Mouse (Mus musculus) forebrain, embryonic 16.5 days (tissue): Measurements from ENCODE around the gene Tbc1d1. TPM values are rescaled to one million over a fixed set of nuclear protein-coding genes. Genes with fewer than 3 reads are reported as not detected.
A peak's percentile ranks its signal among the peaks of the same experiment; 100 is the strongest.

Experiments
- ATAC-seq: fragments of 200-750 bp; cut with Nextera tagmentation; 2 replicates; pipeline ENCODE4 v1.8.0; 2017; ENCODE audit warnings: mild to moderate bottlenecking, moderate library complexity
- H3K27ac ChIP-seq: fragments of 300-500 bp; sonication (generic); 2 replicates; pipeline ENCODE4 v1.5.1; 2014; ENCODE audit warnings: low read length, control low read depth
- H3K27me3 ChIP-seq: fragments of 300-500 bp; sonication (generic); replicated peaks from 2 replicates; pipeline ENCODE4 v1.6.1; 2014; ENCODE audit warnings: low read length; ENCODE audit not compliant: control insufficient read depth, insufficient read depth
- H3K36me3 ChIP-seq: fragments of 300-500 bp; sonication (generic); 2 replicates; pipeline ENCODE4 v1.6.1; 2014; ENCODE audit not compliant: control insufficient read depth, insufficient read depth
- H3K4me1 ChIP-seq: fragments of 300-500 bp; sonication (generic); replicated peaks from 2 replicates; pipeline ENCODE4 v1.6.1; 2014; ENCODE audit warnings: low read length; ENCODE audit not compliant: control insufficient read depth, insufficient read depth
- H3K4me2 ChIP-seq: fragments of 300-500 bp; sonication (generic); 2 replicates; pipeline ENCODE4 v1.6.1; 2014; ENCODE audit warnings: mild to moderate bottlenecking, low read length, control low read depth
- H3K4me3 ChIP-seq: fragments of 300-500 bp; sonication (generic); replicated peaks from 2 replicates; pipeline ENCODE4 v1.5.1; 2014; ENCODE audit warnings: mild to moderate bottlenecking, low read length, control low read depth
- H3K9ac ChIP-seq: fragments of 300-500 bp; sonication (generic); replicated peaks from 2 replicates; pipeline ENCODE4 v1.6.1; 2014; ENCODE audit warnings: low read depth, low read length, control low read depth
- H3K9me3 ChIP-seq: fragments of 300-500 bp; sonication (generic); 2 replicates; pipeline ENCODE4 v1.6.1; 2016; ENCODE audit warnings: low read length; ENCODE audit not compliant: control insufficient read depth
- WGBS: fragments of 180-500 bp; shearing (Covaris S2); extraction: QIAGEN DNeasy Blood & Tissue Kit; methylation state at CpG from one replicate; pipeline ENCODE4 v1.1.7; 2014; 5-methylcytosine and 5-hydroxymethylcytosine counted together
- polyA plus RNA-seq: library from polyadenylated mRNA; unstranded; fragments of >200 nt; fragmentation: Nextera tagmentation; extraction: Ambion mirVana; gene quantifications from 2 replicates; pipeline ENCODE4 v1.2.1, GENCODE M21; 2015

Tbc1d1 gene
- polyA plus RNA-seq, 1 experiment from 2014 or later, result 11.5 TPM

GRCm38 (mm10) chr5:64341671-64342070, 185.6 kb downstream of the Tbc1d1 start:
- no peak for ATAC-seq
- Histone ChIP-seq H3K27me3 (no peaks in the 10 kb centered on the region), H3K9me3 (no peaks in the 10 kb centered on the region), H3K4me3 (no peak overlapping the region), H3K27ac (no peak overlapping the region), H3K9ac (no peak overlapping the region), H3K4me1 (peaks cover 13% of the 10 kb centered on the region), H3K36me3 (no peaks in the 10 kb centered on the region), H3K4me2 (no peak overlapping the region)
- WGBS, result 75% methylated on average over 3 of the region's 3 CpGs

DNA sequence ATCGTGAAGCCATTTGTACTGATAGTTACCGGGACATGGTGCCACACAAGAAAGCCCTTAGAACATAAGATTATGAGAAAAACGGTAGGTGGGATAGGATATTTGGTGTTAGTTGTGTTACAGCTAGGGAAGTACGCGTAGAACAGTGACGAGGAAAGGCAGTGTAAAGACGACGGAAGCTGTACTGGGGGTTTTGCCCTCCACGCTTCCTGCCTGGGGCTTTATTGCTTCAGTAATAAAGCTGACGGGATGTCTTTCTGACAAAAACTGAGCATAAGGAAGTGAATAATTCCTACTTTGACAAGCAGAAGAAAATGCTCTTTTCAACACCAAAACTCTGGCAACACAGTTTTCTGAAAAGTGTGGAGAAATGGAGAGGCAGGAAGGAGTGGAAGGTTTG, 186.0 kb downstream of the Tbc1d1 start:
- H3K36me3 ChIP-seq, result no peaks in the 10 kb centered on the region
- ATAC-seq, result no peak

DNA sequence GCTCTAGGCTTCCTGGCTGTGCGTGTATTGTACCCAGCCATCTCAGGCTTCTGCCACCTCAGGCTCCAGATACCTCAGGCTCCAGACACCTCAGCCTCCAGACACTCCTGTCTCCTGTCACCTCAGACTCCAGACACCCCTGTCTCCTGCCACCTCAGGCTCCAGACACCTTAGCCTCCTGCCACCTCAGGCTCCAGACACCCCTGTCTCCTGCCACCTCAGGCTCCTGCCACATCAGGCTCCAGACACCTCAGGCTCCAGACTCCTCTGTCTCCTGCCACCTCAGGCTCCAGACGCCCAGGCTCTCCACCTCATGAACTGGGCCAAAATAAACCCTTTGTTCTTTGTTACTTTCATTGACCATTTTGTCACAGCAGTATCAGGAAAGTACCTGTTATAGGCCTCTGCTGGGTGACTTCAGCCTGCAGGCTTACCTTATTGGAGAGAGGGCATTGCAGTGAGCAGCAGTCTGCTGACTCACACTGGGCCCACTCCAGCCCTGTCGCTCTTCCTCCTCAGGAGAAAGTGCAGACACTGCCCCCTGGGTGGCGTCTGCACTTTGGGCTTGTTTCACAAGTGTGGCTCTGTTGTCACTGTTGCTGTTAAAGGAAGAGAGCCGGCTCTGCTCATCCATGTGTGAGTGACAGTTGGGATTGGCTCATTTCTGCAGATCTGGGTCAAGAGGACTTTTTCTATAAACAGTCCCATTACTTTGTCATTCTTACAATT, 188.0 kb downstream of the Tbc1d1 start:
- H3K9me3 ChIP-seq, result no peaks in the 10 kb centered on the region
- peaks cover 4% of the 10 kb centered on the region; the same call in 1 of the 2 replicates for H3K4me1 ChIP-seq
- H3K4me3 ChIP-seq, result no peak overlapping the region
- no peaks in the 10 kb centered on the region for H3K36me3 ChIP-seq
- 42% methylated on average over 5 of the region's 5 CpGs for WGBS
- H3K27me3 ChIP-seq, result no peaks in the 10 kb centered on the region
- no peak; the same call in 1 of the 2 replicates for ATAC-seq
- H3K4me2 ChIP-seq, result no peak overlapping the region
- H3K27ac ChIP-seq, result no peak overlapping the region
- no peak overlapping the region for H3K9ac ChIP-seq

More for the DNA sequence above, 186.0 kb downstream of the Tbc1d1 start:
- H3K4me1 ChIP-seq, result peaks cover 9% of the 10 kb centered on the region
- no peaks in the 10 kb centered on the region for H3K9me3 ChIP-seq
- H3K27me3 ChIP-seq, result no peaks in the 10 kb centered on the region
- no peak overlapping the region for H3K27ac ChIP-seq
- H3K9ac ChIP-seq, result no peak overlapping the region
- H3K4me3 ChIP-seq, result no peak overlapping the region
- WGBS, result 90% methylated on average over 10 of the region's 10 CpGs
- H3K4me2 ChIP-seq, result no peak overlapping the region

DNA sequence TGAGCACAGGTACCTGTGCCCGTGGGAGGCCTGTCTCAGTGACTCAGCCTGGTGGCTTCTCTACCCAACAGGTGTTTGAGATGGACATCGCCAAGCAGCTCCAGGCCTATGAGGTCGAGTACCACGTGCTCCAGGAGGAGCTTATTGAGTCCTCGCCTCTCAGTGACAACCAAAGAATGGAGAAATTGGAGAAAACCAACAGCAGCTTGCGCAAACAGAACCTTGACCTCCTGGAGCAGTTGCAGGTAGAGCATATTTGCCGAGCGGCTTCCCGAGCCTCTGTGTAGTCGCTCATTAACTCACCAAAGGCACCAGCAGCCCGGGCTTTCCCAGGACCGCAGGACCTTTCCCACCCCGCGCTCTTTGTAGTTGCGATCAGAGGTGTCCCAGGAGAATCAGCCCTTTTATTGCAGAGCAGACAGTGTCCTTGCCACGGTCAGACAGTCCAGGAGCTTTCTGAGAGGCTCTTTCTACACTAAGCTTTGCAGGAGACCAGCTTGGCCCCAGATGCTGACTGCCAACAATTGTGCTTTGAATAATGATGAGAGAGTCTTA, 189.2 kb downstream of the Tbc1d1 start:
- 65% methylated on average over 16 of the region's 16 CpGs for WGBS
- Histone ChIP-seq H3K9ac (no peak overlapping the region), H3K27me3 (no peaks in the 10 kb centered on the region), H3K36me3 (no peaks in the 10 kb centered on the region; the same call in 1 of the 2 replicates), H3K4me2 (no peak overlapping the region), H3K27ac (no peak overlapping the region), H3K9me3 (no peaks in the 10 kb centered on the region), H3K4me1 (peaks cover 4% of the 10 kb centered on the region; the same call in 1 of the 2 replicates), H3K4me3 (no peak overlapping the region)
- no peak for ATAC-seq

- WGBS, result 73% methylated on average over 7 of the region's 7 CpGs
- Histone ChIP-seq H3K27me3 (no peaks in the 10 kb centered on the region), H3K36me3 (no peaks in the 10 kb centered on the region; the same call in 1 of the 2 replicates), H3K9ac (no peak overlapping the region), H3K27ac (no peak overlapping the region), H3K4me3 (no peak overlapping the region), H3K4me2 (no peak overlapping the region), H3K9me3 (no peaks in the 10 kb centered on the region), H3K4me1 (peaks cover 4% of the 10 kb centered on the region; the same call in 1 of the 2 replicates)
- no peak for ATAC-seq
Observed at GRCm38 (mm10) chr5:64345761-64346160, 189.7 kb downstream of the Tbc1d1 start.

DNA sequence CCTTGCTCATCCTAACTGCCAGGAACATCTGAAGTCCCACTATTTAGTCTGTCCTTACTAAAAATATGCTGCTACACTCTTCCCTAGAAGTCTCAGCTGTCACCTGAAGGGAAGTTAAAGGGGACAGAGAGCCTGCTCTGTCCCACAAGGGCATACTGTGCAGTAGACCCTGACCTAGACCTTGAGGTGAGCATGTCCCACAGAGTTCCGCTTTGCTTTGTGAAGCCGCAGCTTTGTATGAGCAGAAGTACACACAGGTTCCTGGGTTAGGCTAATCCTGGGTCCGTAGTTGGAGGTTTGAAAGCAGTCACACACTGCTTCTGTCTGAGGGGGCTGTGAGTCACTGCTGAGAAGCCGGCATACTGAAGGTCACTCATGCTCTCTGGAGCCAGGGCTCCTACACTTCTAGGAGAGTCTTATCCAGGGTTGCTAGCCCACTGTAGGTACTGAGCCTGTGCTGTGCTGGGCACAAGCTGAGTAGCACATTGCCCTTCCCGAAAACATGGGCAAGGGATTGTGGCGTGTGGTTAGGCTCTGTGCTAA, 190.3 kb downstream of the Tbc1d1 start:
- Histone ChIP-seq H3K4me2 (no peak overlapping the region), H3K27me3 (no peaks in the 10 kb centered on the region), H3K9me3 (no peaks in the 10 kb centered on the region)

GRCm38 (mm10) chr5:64348166-64348565, 192.1 kb downstream of the Tbc1d1 start:
- Histone ChIP-seq H3K27ac (no peak overlapping the region), H3K9ac (no peak overlapping the region), H3K9me3 (no peaks in the 10 kb centered on the region), H3K27me3 (no peaks in the 10 kb centered on the region), H3K4me2 (no peak overlapping the region), H3K4me3 (no peak overlapping the region), H3K36me3 (no peaks in the 10 kb centered on the region; the same call in 1 of the 2 replicates), H3K4me1 (peaks cover 4% of the 10 kb centered on the region; the same call in 1 of the 2 replicates)
- WGBS, result 100% methylated on average over 2 of the region's 2 CpGs
- no peak for ATAC-seq

More for the DNA sequence above, 190.3 kb downstream of the Tbc1d1 start:
- Histone ChIP-seq H3K27ac (no peak overlapping the region), H3K9ac (no peak overlapping the region), H3K36me3 (no peaks in the 10 kb centered on the region; the same call in 1 of the 2 replicates), H3K4me3 (no peak overlapping the region), H3K4me1 (peaks cover 4% of the 10 kb centered on the region; the same call in 1 of the 2 replicates)
- WGBS, result 94% methylated on average over 6 of the region's 6 CpGs
- ATAC-seq, result no peak

DNA sequence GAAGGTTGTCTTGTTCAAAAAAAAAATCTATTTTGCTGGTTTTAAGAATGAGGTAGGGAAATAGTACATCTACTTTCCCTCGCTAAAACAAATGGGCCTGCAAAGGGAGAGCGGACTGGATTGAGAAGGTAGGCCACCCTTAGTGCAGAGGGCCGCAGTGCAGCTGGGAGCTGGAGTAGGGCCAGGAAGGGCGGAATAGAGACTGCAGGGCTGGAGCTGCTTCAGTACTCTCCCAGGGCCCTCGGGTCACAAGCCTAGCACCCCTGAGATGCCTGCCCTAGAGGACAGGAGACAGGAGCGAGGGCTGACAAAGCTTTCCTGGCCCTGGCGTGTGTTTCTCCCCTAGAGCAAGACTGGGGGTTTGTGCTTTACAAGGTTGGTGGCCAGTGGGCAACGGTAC, 192.7 kb downstream of the Tbc1d1 start:
- WGBS, result 73% methylated on average over 8 of the region's 8 CpGs
- 0 out of 2 replicates have a peak, but pooled peaks have one; percentile 8 for ATAC-seq
- Histone ChIP-seq H3K27me3 (no peaks in the 10 kb centered on the region), H3K27ac (no peak overlapping the region), H3K9me3 (no peaks in the 10 kb centered on the region), H3K4me2 (no peak overlapping the region), H3K4me3 (no peak overlapping the region), H3K9ac (no peak overlapping the region), H3K36me3 (no peaks in the 10 kb centered on the region; the same call in 1 of the 2 replicates), H3K4me1 (peaks cover 4% of the 10 kb centered on the region; the same call in 1 of the 2 replicates)

DNA sequence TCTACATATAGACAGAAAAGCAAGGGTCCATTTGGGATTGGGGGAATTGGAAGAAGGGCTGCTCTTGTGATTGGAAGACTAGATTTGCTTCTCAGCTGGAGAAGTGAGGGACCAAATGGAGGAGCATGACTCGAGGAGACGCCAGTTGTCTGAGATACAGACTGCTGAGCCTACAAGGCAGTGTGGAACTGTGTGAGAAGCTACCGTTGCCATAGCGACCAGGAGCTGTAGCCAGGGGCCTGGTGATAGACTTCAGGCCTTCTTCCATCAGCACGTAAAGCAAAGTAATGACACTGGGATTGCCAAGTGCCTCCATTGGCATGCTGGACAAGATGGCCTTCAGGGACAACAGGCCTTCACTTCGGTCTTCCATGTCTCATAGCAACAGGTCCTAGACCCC, 195.9 kb downstream of the Tbc1d1 start:
- Histone ChIP-seq H3K4me1 (no peaks in the 10 kb centered on the region), H3K27me3 (no peaks in the 10 kb centered on the region), H3K9me3 (no peaks in the 10 kb centered on the region), H3K4me2 (no peak overlapping the region), H3K9ac (no peak overlapping the region), H3K4me3 (no peak overlapping the region), H3K36me3 (no peaks in the 10 kb centered on the region; the same call in 1 of the 2 replicates), H3K27ac (no peak overlapping the region)
- ATAC-seq, result 0 out of 2 replicates have a peak, but pooled peaks have one; percentile 45
- WGBS, result 85% methylated on average over 6 of the region's 6 CpGs
